Mouse (Mus musculus) forebrain, embryonic 16.5 days (tissue): ENCODE measurements around the gene Ect2. TPM values are rescaled to one million over a fixed set of nuclear protein-coding genes. Genes with fewer than 3 reads are reported as not detected.

Experiments used
- ATAC-seq: fragments of 200-750 bp; cut with Nextera tagmentation; 2 replicates; pipeline ENCODE4 v1.8.0; 2017; ENCODE audit warnings: mild to moderate bottlenecking, moderate library complexity
- H3K27ac ChIP-seq: fragments of 300-500 bp; sonication (generic); 2 replicates; pipeline ENCODE4 v1.5.1; 2014; ENCODE audit warnings: low read length, control low read depth
- H3K27me3 ChIP-seq: fragments of 300-500 bp; sonication (generic); replicated peaks from 2 replicates; pipeline ENCODE4 v1.6.1; 2014; ENCODE audit warnings: low read length; ENCODE audit not compliant: control insufficient read depth, insufficient read depth
- H3K36me3 ChIP-seq: fragments of 300-500 bp; sonication (generic); 2 replicates; pipeline ENCODE4 v1.6.1; 2014; ENCODE audit not compliant: control insufficient read depth, insufficient read depth
- H3K4me1 ChIP-seq: fragments of 300-500 bp; sonication (generic); replicated peaks from 2 replicates; pipeline ENCODE4 v1.6.1; 2014; ENCODE audit warnings: low read length; ENCODE audit not compliant: control insufficient read depth, insufficient read depth
- H3K4me2 ChIP-seq: fragments of 300-500 bp; sonication (generic); 2 replicates; pipeline ENCODE4 v1.6.1; 2014; ENCODE audit warnings: mild to moderate bottlenecking, low read length, control low read depth
- H3K4me3 ChIP-seq: fragments of 300-500 bp; sonication (generic); replicated peaks from 2 replicates; pipeline ENCODE4 v1.5.1; 2014; ENCODE audit warnings: mild to moderate bottlenecking, low read length, control low read depth
- H3K9ac ChIP-seq: fragments of 300-500 bp; sonication (generic); replicated peaks from 2 replicates; pipeline ENCODE4 v1.6.1; 2014; ENCODE audit warnings: low read depth, low read length, control low read depth
- H3K9me3 ChIP-seq: fragments of 300-500 bp; sonication (generic); 2 replicates; pipeline ENCODE4 v1.6.1; 2016; ENCODE audit warnings: low read length; ENCODE audit not compliant: control insufficient read depth
- WGBS: fragments of 180-500 bp; shearing (Covaris S2); extraction: QIAGEN DNeasy Blood & Tissue Kit; methylation state at CpG from one replicate; pipeline ENCODE4 v1.1.7; 2014; 5-methylcytosine and 5-hydroxymethylcytosine counted together
- polyA plus RNA-seq: library from polyadenylated mRNA; unstranded; fragments of >200 nt; fragmentation: Nextera tagmentation; extraction: Ambion mirVana; gene quantifications from 2 replicates; pipeline ENCODE4 v1.2.1, GENCODE M21; 2015

Ect2 gene
- 26.2 and 37.0 TPM in 2 replicates for polyA plus RNA-seq

- under 1% methylated on average over 37 of the region's 37 CpGs for WGBS
- H3K27me3 ChIP-seq: no peaks in the 10 kb centered on the region
- H3K4me3 ChIP-seq: peak within 1 kb of the TSS; percentile 78
- no peaks in the 10 kb centered on the region for H3K36me3 ChIP-seq
- peak within 1 kb of the TSS; percentile 92 for H3K4me2 ChIP-seq
- peak; percentile 100 for ATAC-seq
- H3K9ac ChIP-seq: peak within 1 kb of the TSS; percentile 63
- H3K9me3 ChIP-seq: no peaks in the 10 kb centered on the region
- H3K27ac ChIP-seq: no peak within 1 kb of the TSS
- peaks cover 12% of the 10 kb centered on the region for H3K4me1 ChIP-seq
Observed at GRCm38 (mm10) chr3:27153701-27154209, at the start of gene Ect2. TSS of gene Ect2 (minus strand) at chr3:27153878.

DNA sequence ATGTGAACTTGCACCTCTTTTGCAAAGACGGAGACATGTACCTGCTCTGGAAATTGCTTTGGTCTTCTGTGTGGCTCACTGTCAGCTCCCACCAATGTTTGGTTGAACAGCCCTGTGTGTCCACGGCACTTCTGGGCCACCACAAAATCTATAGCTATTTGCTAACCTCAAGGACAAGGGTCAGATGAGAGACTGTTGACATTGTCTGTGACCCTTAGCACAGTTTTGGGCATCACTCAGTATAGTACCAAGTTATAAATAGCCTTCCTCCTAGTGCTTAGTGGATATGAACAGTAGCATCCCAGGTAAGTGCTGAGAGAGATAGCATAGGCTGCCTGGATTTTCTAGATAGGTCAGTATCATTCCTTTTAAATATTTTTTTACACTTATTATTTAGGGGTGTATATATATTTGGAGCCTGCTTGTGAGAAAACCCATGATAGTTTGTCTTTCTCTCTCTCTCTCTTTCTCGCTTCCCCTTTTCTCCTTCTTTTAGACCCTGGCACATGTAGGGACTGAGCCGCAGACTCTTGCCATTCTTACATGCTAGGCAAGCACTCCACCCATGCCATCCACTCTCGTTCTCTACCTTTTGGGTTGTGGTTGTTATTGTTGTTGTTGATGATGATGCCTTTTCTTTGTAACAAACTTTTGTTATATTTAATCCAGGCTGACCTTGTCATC lies 48.2 kb upstream of the Ect2 start:
- no peak for ATAC-seq
- Histone ChIP-seq H3K27ac (no peak overlapping the region), H3K9me3 (no peaks in the 10 kb centered on the region), H3K9ac (no peak overlapping the region), H3K27me3 (no peaks in the 10 kb centered on the region), H3K4me1 (no peaks in the 10 kb centered on the region), H3K4me3 (no peak overlapping the region), H3K4me2 (no peak overlapping the region), H3K36me3 (no peaks in the 10 kb centered on the region)
- 92% methylated on average over 5 of the region's 5 CpGs for WGBS

GRCm38 (mm10) chr3:27199120-27199519 lies 45.4 kb upstream of the Ect2 start:
- H3K27me3 ChIP-seq: no peaks in the 10 kb centered on the region
- no peaks in the 10 kb centered on the region for H3K36me3 ChIP-seq
- H3K9ac ChIP-seq: no peak overlapping the region
- H3K4me3 ChIP-seq: no peak overlapping the region
- no peak overlapping the region for H3K27ac ChIP-seq
- ATAC-seq: no peak
- H3K4me2 ChIP-seq: no peak overlapping the region
- H3K9me3 ChIP-seq: no peaks in the 10 kb centered on the region
- 88% methylated on average over 7 of the region's 7 CpGs for WGBS
- no peaks in the 10 kb centered on the region for H3K4me1 ChIP-seq

DNA sequence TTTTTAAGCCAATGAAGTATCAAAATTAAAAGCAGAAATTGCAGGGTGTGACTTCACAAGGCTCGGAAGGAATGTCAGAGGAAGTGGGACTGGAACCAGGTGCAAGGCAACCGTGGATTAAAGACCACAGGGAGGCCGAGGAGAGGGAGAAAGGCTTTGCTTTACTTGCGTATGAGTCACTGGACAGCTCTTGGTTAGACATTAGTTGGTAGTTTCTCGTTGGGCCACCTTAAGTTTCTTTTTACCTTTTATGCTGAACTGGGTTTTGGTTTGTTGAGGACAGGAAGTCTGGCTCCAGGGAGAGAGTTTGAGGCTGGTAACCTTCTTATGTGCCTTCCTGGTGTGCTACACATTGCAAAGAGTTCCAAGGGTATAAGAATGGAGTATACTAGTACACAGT lies 44.1 kb upstream of the Ect2 start:
- H3K9me3 ChIP-seq: no peaks in the 10 kb centered on the region
- 80% methylated on average over 5 of the region's 5 CpGs for WGBS

GRCm38 (mm10) chr3:27196529-27196928 lies 42.9 kb upstream of the Ect2 start:
- H3K36me3 ChIP-seq: no peaks in the 10 kb centered on the region
- no peaks in the 10 kb centered on the region for H3K4me1 ChIP-seq
- no peaks in the 10 kb centered on the region for H3K9me3 ChIP-seq
- 85% methylated on average over 1 of the region's 1 CpGs for WGBS
- no peak for ATAC-seq
- H3K27me3 ChIP-seq: no peaks in the 10 kb centered on the region
- H3K9ac ChIP-seq: no peak overlapping the region
- H3K4me2 ChIP-seq: no peak overlapping the region
- no peak overlapping the region for H3K4me3 ChIP-seq
- H3K27ac ChIP-seq: no peak overlapping the region

More for the DNA sequence above, 44.1 kb upstream of the Ect2 start:
- no peaks in the 10 kb centered on the region for H3K27me3 ChIP-seq
- ATAC-seq: no peak
- no peak overlapping the region for H3K4me2 ChIP-seq
- H3K4me1 ChIP-seq: no peaks in the 10 kb centered on the region
- H3K36me3 ChIP-seq: no peaks in the 10 kb centered on the region
- H3K27ac ChIP-seq: no peak overlapping the region
- H3K9ac ChIP-seq: no peak overlapping the region
- H3K4me3 ChIP-seq: no peak overlapping the region

- Histone ChIP-seq H3K4me2 (no peak overlapping the region), H3K9ac (no peak overlapping the region), H3K9me3 (no peaks in the 10 kb centered on the region), H3K4me1 (no peaks in the 10 kb centered on the region), H3K36me3 (no peaks in the 10 kb centered on the region), H3K27ac (no peak overlapping the region), H3K4me3 (no peak overlapping the region), H3K27me3 (no peaks in the 10 kb centered on the region)
- 91% methylated on average over 8 of the region's 8 CpGs for WGBS
- 0 out of 2 replicates have a peak, but pooled peaks have one; percentile 28 for ATAC-seq
Observed at GRCm38 (mm10) chr3:27195573-27196227, 42.0 kb upstream of the Ect2 start.

DNA sequence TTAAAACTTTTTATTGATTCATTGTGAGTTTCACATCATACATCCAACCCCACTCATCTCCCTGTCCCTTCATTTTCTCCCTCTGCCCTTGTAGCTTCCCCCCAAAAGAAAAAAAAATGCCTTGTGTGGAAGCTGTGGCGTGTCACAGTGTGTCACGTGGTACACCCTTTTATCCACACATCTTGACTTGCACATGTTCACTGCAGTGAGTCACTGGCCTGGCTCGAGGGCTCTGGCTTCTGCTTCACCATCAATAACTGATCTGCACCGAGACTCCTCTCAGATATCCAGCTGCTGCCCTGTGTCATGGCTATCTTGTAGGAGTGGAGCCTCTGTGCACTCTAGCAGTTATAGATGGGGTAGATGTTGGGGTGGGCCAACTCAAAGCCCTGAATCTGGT lies 41.5 kb upstream of the Ect2 start:
- Histone ChIP-seq H3K27me3 (no peaks in the 10 kb centered on the region), H3K4me2 (no peak overlapping the region), H3K27ac (no peak overlapping the region), H3K9me3 (no peaks in the 10 kb centered on the region), H3K9ac (no peak overlapping the region), H3K4me3 (no peak overlapping the region), H3K36me3 (no peaks in the 10 kb centered on the region), H3K4me1 (no peaks in the 10 kb centered on the region)
- 87% methylated on average over 4 of the region's 4 CpGs for WGBS
- ATAC-seq: no peak

DNA sequence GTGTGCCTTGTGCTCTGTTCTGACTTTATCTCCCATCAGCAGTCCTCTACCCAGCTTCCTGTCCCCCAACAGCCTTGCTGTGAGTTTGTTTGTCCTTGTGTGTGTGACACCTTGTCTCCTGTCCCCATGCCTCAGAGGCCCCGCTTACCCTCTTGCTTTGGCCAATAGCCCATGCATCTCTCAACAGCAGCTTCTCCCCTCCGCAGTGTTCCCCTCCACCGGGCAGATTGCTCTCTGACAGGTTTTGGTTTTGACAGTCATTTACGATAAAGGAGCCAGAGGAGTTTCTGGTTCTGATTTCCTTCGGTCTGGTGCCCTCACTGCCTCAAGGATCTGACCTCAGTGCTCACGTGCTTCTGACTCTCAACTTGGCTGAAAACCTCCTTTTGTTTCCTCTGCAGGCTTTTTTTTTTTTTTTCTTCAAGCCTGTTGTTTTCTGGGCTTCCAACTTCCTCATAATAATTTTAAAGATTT lies 40.2 kb upstream of the Ect2 start:
- H3K27ac ChIP-seq: no peak overlapping the region
- no peak overlapping the region for H3K4me3 ChIP-seq
- peaks cover 3% of the 10 kb centered on the region; the same call in 1 of the 2 replicates for H3K4me1 ChIP-seq
- no peaks in the 10 kb centered on the region for H3K36me3 ChIP-seq
- no peaks in the 10 kb centered on the region for H3K27me3 ChIP-seq
- no peak overlapping the region for H3K9ac ChIP-seq
- WGBS: 70% methylated on average over 6 of the region's 6 CpGs
- H3K4me2 ChIP-seq: no peak overlapping the region
- H3K9me3 ChIP-seq: no peaks in the 10 kb centered on the region
- no peak for ATAC-seq

GRCm38 (mm10) chr3:27191856-27192255 lies 38.2 kb upstream of the Ect2 start:
- H3K9ac ChIP-seq: no peak overlapping the region
- no peak for ATAC-seq
- H3K4me1 ChIP-seq: peaks cover 3% of the 10 kb centered on the region; the same call in 1 of the 2 replicates
- no peaks in the 10 kb centered on the region for H3K36me3 ChIP-seq
- H3K27ac ChIP-seq: no peak overlapping the region
- H3K4me3 ChIP-seq: no peak overlapping the region
- no peaks in the 10 kb centered on the region for H3K9me3 ChIP-seq
- no peak overlapping the region for H3K4me2 ChIP-seq
- 89% methylated on average over 6 of the region's 6 CpGs for WGBS
- H3K27me3 ChIP-seq: no peaks in the 10 kb centered on the region
